Mouse (Mus musculus) cerebellum, postnatal 14 days (tissue): ENCODE results near the gene Amz2.

ENCODE experiments used
- DNase-seq, 2 experiments: peaks; one replicate each; pipeline ENCODE4 v3.0.0; 2021; ENCODE audit warnings: mixed read lengths in 2 of 2

Gene Amz2

GRCm38 (mm10) chr11:109425392-109426271 lies at the start of gene Amz2:
Gene Amz2, plus strand, starts transcription at chr11:109425946.
- peak; percentile 99 to 100 for DNase-seq

GRCm38 (mm10) chr11:109376484-109377143 lies 49.1 kb upstream of the Amz2 start:
- peak; percentile 37 to 55 for DNase-seq

GRCm38 (mm10) chr11:109377477-109377876 lies 48.3 kb upstream of the Amz2 start:
- no peak for DNase-seq

- no peak for DNase-seq
Observed at GRCm38 (mm10) chr11:109378051-109378450, 47.7 kb upstream of the Amz2 start.

GRCm38 (mm10) chr11:109380662-109381061 lies 45.1 kb upstream of the Amz2 start:
- DNase-seq, result no peak

GRCm38 (mm10) chr11:109385296-109385695 lies 40.5 kb upstream of the Amz2 start:
- DNase-seq, result no peak

- peak; percentile 37 to 45 for DNase-seq
Observed at GRCm38 (mm10) chr11:109389046-109389445, 36.7 kb upstream of the Amz2 start.

- no peak for DNase-seq
Observed at GRCm38 (mm10) chr11:109391200-109391599, 34.5 kb upstream of the Amz2 start.

GRCm38 (mm10) chr11:109391760-109392159 lies 34.0 kb upstream of the Amz2 start:
- DNase-seq, result no peak

GRCm38 (mm10) chr11:109392601-109393000 lies 33.1 kb upstream of the Amz2 start:
- DNase-seq, result no peak

- no peak for DNase-seq
Observed at GRCm38 (mm10) chr11:109394758-109395157, 31.0 kb upstream of the Amz2 start.

GRCm38 (mm10) chr11:109395291-109395690 lies 30.5 kb upstream of the Amz2 start:
- DNase-seq, result no peak

GRCm38 (mm10) chr11:109406431-109406830 lies 19.3 kb upstream of the Amz2 start:
- no peak for DNase-seq

- DNase-seq, result no peak
Observed at GRCm38 (mm10) chr11:109410197-109410980, 15.4 kb upstream of the Amz2 start.

GRCm38 (mm10) chr11:109413617-109414016 lies 12.1 kb upstream of the Amz2 start, which contains the start of gene 9930022D16Rik:
Gene 9930022D16Rik, plus strand, starts transcription at chr11:109413917.
- DNase-seq, result no peak

- DNase-seq, result no peak
Observed at GRCm38 (mm10) chr11:109414802-109415201, 10.9 kb upstream of the Amz2 start.

GRCm38 (mm10) chr11:109416709-109417420 lies 8.9 kb upstream of the Amz2 start:
- no peak for DNase-seq

GRCm38 (mm10) chr11:109417472-109418040 lies 8.2 kb upstream of the Amz2 start:
- no peak for DNase-seq

- DNase-seq, result no peak
Observed at GRCm38 (mm10) chr11:109419461-109419860, 6.3 kb upstream of the Amz2 start.

GRCm38 (mm10) chr11:109419961-109420566 lies 5.7 kb upstream of the Amz2 start:
- DNase-seq, result no peak

- DNase-seq, result no peak
Observed at GRCm38 (mm10) chr11:109420567-109420962, 5.2 kb upstream of the Amz2 start.

GRCm38 (mm10) chr11:109421205-109421604 lies 4.5 kb upstream of the Amz2 start:
- no peak for DNase-seq
